Mouse (Mus musculus): Measurements from ENCODE around the gene Dbndd2.

Dbndd2 gene

DNA sequence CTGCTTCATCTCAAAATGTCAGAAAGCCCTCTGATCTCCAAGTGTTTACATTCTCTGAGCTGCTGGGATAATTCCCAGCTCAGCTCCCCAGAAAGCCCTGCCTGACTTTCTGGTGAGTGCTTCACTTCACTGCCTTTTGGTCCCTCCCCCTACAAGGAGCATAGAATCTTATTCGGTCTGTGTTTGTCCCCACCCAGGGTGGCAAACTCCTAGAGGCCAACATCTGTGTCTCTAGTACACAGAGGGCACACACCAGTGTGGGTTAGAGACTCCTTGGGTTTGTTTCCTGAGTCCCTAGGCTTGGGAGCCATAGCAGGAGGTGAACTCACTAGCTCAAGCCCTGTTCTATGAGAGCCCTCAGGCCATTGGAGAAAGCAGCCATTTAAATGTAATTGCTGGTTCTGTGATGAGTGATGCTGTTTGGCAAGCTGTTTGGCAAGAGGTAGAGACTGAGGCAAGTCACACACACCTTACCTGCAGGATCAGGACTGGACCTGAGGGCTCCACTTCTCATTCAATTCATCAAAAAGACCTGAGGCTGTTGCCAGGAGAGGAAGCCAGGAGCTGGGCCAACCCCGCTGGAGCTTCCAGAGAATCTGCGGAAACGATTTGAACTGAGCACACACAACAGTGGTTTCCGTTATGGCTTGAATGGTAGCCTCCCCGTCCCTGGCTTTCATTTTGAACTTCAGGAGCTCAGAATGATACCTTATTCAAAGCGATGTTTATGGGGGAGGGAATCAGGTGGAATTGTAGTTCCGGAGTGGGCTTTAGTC lies 54.9 kb downstream of the Dbndd2 start:
- DNase-seq (ENCODE audit: extremely low spot score): no peak

DNA sequence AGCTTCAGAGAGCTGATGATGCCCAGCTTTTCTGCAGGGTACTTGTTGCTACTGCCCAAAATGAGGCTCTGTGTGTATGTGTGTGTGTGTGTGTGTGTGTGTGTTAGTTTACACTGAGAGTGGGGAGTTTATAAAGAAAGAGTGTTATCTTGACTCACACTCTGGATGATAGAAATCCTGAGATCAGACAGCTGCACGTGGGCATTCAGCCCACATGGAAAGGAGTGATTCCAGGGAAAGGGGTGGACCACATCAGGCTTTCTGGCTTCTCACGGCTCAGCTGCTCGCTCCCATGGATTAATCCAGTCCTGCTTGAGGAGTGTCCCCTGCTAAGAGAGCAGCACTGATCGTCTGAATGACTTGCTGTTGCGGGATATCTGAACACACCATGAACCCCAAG lies 56.2 kb downstream of the Dbndd2 start:
- DNase-seq (ENCODE audit: extremely low spot score): no peak

DNA sequence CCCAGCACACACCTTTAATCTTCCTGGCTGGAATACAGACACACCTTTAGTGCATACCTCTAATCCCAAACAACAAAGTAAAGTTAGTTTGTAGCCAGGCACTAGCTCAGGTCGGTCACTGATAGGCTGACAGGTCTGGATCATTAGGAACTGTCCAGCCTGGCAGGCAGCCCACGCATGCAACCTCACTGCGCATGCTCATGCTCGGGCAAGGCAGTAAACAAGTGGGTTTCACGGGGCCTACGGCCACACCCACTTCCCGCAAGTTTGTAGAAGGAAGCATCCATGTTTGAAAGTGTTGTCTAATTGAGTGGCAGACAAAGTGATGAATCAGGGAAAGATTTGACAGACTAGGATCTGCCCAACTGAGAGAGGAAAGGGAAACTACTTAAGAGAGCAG lies 56.7 kb downstream of the Dbndd2 start:
- DNase-seq (ENCODE audit: extremely low spot score): no peak
